Mouse (Mus musculus) hindbrain, embryonic 11.5 days (tissue): ENCODE measurements around the gene Sphkap. TPM values are rescaled to one million over a fixed set of nuclear protein-coding genes. Genes with fewer than 3 reads are reported as not detected.

Source experiments
- ATAC-seq: fragments of 200-750 bp; cut with Nextera tagmentation; 2 replicates; pipeline ENCODE4 v1.8.0; 2017; ENCODE audit warnings: mild to moderate bottlenecking, moderate TSS enrichment, moderate library complexity; ENCODE audit not compliant: low FRiP score
- DNase-seq: peaks from one replicate; pipeline ENCODE4 v3.0.0-alpha.2; 2015; ENCODE audit warnings: low spot score
- H3K27ac ChIP-seq: fragments of 300-500 bp; sonication (generic); 2 replicates; pipeline ENCODE4 v1.5.1; 2014; ENCODE audit warnings: mild to moderate bottlenecking, low read depth, low read length
- H3K27me3 ChIP-seq: fragments of 300-500 bp; sonication (generic); 2 replicates; pipeline ENCODE4 v1.6.1; 2014; ENCODE audit warnings: mild to moderate bottlenecking, low read length, moderate library complexity, mixed read lengths; ENCODE audit not compliant: control insufficient read depth, insufficient read depth
- H3K36me3 ChIP-seq: fragments of 300-500 bp; sonication (generic); 2 replicates; pipeline ENCODE4 v1.6.1; 2014; ENCODE audit warnings: mild to moderate bottlenecking, low read length, moderate library complexity, mixed read lengths; ENCODE audit not compliant: control insufficient read depth, insufficient read depth
- H3K4me1 ChIP-seq: fragments of 300-500 bp; sonication (generic); replicated peaks from 2 replicates; pipeline ENCODE4 v1.6.1; 2014; ENCODE audit warnings: low read length, mixed read lengths; ENCODE audit not compliant: control insufficient read depth, insufficient read depth
- H3K4me2 ChIP-seq: fragments of 300-500 bp; sonication (generic); replicated peaks from 2 replicates; pipeline ENCODE4 v1.6.1; 2014; ENCODE audit warnings: mild to moderate bottlenecking, low read depth, low read length
- H3K4me3 ChIP-seq: fragments of 300-500 bp; sonication (generic); 2 replicates; pipeline ENCODE4 v1.5.1; 2014; ENCODE audit warnings: low read depth, low read length
- H3K9ac ChIP-seq: fragments of 300-500 bp; sonication (generic); 2 replicates; pipeline ENCODE4 v1.6.1; 2014; ENCODE audit warnings: low read depth, low read length
- H3K9me3 ChIP-seq: fragments of 300-500 bp; sonication (generic); 2 replicates; pipeline ENCODE4 v1.6.1; 2016; ENCODE audit warnings: low read length; ENCODE audit not compliant: control insufficient read depth
- WGBS: fragments of 180-500 bp; shearing (Covaris S2); extraction: QIAGEN DNeasy Blood & Tissue Kit; methylation state at CpG from one replicate; pipeline ENCODE4 v1.1.7; 2014; 5-methylcytosine and 5-hydroxymethylcytosine counted together
- polyA plus RNA-seq: library from polyadenylated mRNA; unstranded; fragments of >200 nt; fragmentation: Nextera tagmentation; extraction: Ambion mirVana; gene quantifications from 2 replicates; pipeline ENCODE4 v1.2.1, GENCODE M21; 2014

Sphkap gene
- polyA plus RNA-seq = 1.2 TPM in 2 replicates

GRCm38 (mm10) chr1:83408021-83408464 is at the start of gene Sphkap:
TSS of gene Sphkap (minus strand) at chr1:83408200.
- Histone ChIP-seq H3K27me3 (no peaks in the 10 kb centered on the region), H3K4me2 (peak within 1 kb of the TSS; percentile 46), H3K27ac (no peak within 1 kb of the TSS), H3K4me1 (no peaks in the 10 kb centered on the region), H3K9me3 (no peaks in the 10 kb centered on the region), H3K36me3 (no peaks in the 10 kb centered on the region), H3K4me3 (peak within 1 kb of the TSS; percentile 40), H3K9ac (0 out of 2 replicates have a peak within 1 kb of the TSS, but pooled peaks have one; percentile 28)
- peak; percentile 93 for ATAC-seq
- DNase-seq = peak; percentile 76
- under 1% methylated on average over 16 of the region's 16 CpGs for WGBS

- H3K27ac ChIP-seq = no peak overlapping the region
- H3K4me1 ChIP-seq = no peaks in the 10 kb centered on the region
- H3K36me3 ChIP-seq = no peaks in the 10 kb centered on the region
- WGBS = 68% methylated on average over 5 of the region's 5 CpGs
- H3K4me2 ChIP-seq = no peak overlapping the region
- no peaks in the 10 kb centered on the region for H3K27me3 ChIP-seq
- no peak overlapping the region for H3K9ac ChIP-seq
- H3K4me3 ChIP-seq = no peak overlapping the region
- no peaks in the 10 kb centered on the region for H3K9me3 ChIP-seq
- no peak for DNase-seq
- no peak for ATAC-seq
These were observed 43.3 kb upstream of the Sphkap start for GRCm38 (mm10) chr1:83451291-83451690.

- DNase-seq = no peak
- no peak for ATAC-seq
- Histone ChIP-seq H3K4me2 (no peak overlapping the region), H3K9me3 (no peaks in the 10 kb centered on the region), H3K36me3 (no peaks in the 10 kb centered on the region), H3K9ac (no peak overlapping the region), H3K27ac (no peak overlapping the region), H3K4me3 (no peak overlapping the region), H3K27me3 (no peaks in the 10 kb centered on the region), H3K4me1 (no peaks in the 10 kb centered on the region)
- 91% methylated on average over 2 of the region's 2 CpGs for WGBS
These were observed 32.4 kb upstream of the Sphkap start for GRCm38 (mm10) chr1:83440422-83440821.

GRCm38 (mm10) chr1:83433932-83434331 is 25.9 kb upstream of the Sphkap start:
- no peak overlapping the region for H3K4me2 ChIP-seq
- no peak for DNase-seq

GRCm38 (mm10) chr1:83429866-83430265 is 21.9 kb upstream of the Sphkap start:
- no peaks in the 10 kb centered on the region for H3K27me3 ChIP-seq
- no peak for DNase-seq
- ATAC-seq = no peak
- H3K36me3 ChIP-seq = no peaks in the 10 kb centered on the region
- no peaks in the 10 kb centered on the region for H3K4me1 ChIP-seq
- H3K9ac ChIP-seq = no peak overlapping the region
- H3K27ac ChIP-seq = no peak overlapping the region
- no peak overlapping the region for H3K4me2 ChIP-seq
- no peak overlapping the region for H3K4me3 ChIP-seq
- no peaks in the 10 kb centered on the region for H3K9me3 ChIP-seq

More at GRCm38 (mm10) chr1:83433932-83434331, 25.9 kb upstream of the Sphkap start:
- Histone ChIP-seq H3K27ac (no peak overlapping the region), H3K36me3 (no peaks in the 10 kb centered on the region), H3K4me1 (no peaks in the 10 kb centered on the region), H3K9ac (no peak overlapping the region), H3K27me3 (no peaks in the 10 kb centered on the region), H3K4me3 (no peak overlapping the region), H3K9me3 (no peaks in the 10 kb centered on the region)
- whole genome bisulfite sequencing = 95% methylated on average over 3 of the region's 3 CpGs
- no peak for ATAC-seq

GRCm38 (mm10) chr1:83407616-83408015 is 384 bp downstream of the Sphkap start:
- peak; percentile 59; the same call in 1 of the 2 replicates for ATAC-seq
- Histone ChIP-seq H3K27ac (no peak overlapping the region), H3K4me2 (peak overlapping the region; percentile 46), H3K9me3 (no peaks in the 10 kb centered on the region), H3K27me3 (no peaks in the 10 kb centered on the region), H3K4me3 (peak overlapping the region; percentile 40), H3K4me1 (no peaks in the 10 kb centered on the region), H3K36me3 (no peaks in the 10 kb centered on the region), H3K9ac (0 out of 2 replicates have a peak overlapping the region, but pooled peaks have one; percentile 28)
- WGBS = 2% methylated on average over 11 of the region's 11 CpGs
- no peak for DNase-seq

GRCm38 (mm10) chr1:83406882-83407549 is 984 bp downstream of the Sphkap start:
- Histone ChIP-seq H3K9ac (no peak overlapping the region), H3K4me3 (no peak overlapping the region; the same call in 1 of the 2 replicates), H3K36me3 (no peaks in the 10 kb centered on the region), H3K27me3 (no peaks in the 10 kb centered on the region), H3K4me1 (no peaks in the 10 kb centered on the region), H3K4me2 (peak overlapping the region; percentile 46), H3K9me3 (no peaks in the 10 kb centered on the region), H3K27ac (no peak overlapping the region)
- 6% methylated on average over 8 of the region's 8 CpGs for WGBS
- ATAC-seq (peak; percentile 15; the same call in 1 of the 2 replicates), DNase-seq (no peak)

- Histone ChIP-seq H3K4me3 (no peak overlapping the region), H3K9ac (no peak overlapping the region), H3K27ac (no peak overlapping the region), H3K9me3 (no peaks in the 10 kb centered on the region), H3K27me3 (no peaks in the 10 kb centered on the region), H3K4me2 (no peak overlapping the region), H3K36me3 (no peaks in the 10 kb centered on the region), H3K4me1 (no peaks in the 10 kb centered on the region)
- ATAC-seq (no peak), DNase-seq (no peak)
- WGBS = 91% methylated on average over 1 of the region's 1 CpGs
These were observed 6.9 kb downstream of the Sphkap start for GRCm38 (mm10) chr1:83401079-83401478.

GRCm38 (mm10) chr1:83396284-83396683 is 11.7 kb downstream of the Sphkap start:
- H3K27ac ChIP-seq = no peak overlapping the region
- H3K36me3 ChIP-seq = no peaks in the 10 kb centered on the region
- DNase-seq = no peak

More at GRCm38 (mm10) chr1:83396284-83396683, 11.7 kb downstream of the Sphkap start:
- H3K4me3 ChIP-seq = no peak overlapping the region
- ATAC-seq = no peak
- 91% methylated on average over 2 of the region's 2 CpGs for WGBS
- no peaks in the 10 kb centered on the region for H3K27me3 ChIP-seq
- H3K4me2 ChIP-seq = no peak overlapping the region
- no peaks in the 10 kb centered on the region for H3K4me1 ChIP-seq
- no peaks in the 10 kb centered on the region for H3K9me3 ChIP-seq
- H3K9ac ChIP-seq = no peak overlapping the region
